Mouse (Mus musculus): ENCODE measurements at regions not wholly inside any gene's neighbourhood (a gene's known extent, or its start where the extent isn't known, plus 50 kb on each side); places are given as distances from the start of the nearest gene placed in this dataset.
A peak's percentile ranks its signal among the peaks of the same experiment; 100 is the strongest.

DNA sequence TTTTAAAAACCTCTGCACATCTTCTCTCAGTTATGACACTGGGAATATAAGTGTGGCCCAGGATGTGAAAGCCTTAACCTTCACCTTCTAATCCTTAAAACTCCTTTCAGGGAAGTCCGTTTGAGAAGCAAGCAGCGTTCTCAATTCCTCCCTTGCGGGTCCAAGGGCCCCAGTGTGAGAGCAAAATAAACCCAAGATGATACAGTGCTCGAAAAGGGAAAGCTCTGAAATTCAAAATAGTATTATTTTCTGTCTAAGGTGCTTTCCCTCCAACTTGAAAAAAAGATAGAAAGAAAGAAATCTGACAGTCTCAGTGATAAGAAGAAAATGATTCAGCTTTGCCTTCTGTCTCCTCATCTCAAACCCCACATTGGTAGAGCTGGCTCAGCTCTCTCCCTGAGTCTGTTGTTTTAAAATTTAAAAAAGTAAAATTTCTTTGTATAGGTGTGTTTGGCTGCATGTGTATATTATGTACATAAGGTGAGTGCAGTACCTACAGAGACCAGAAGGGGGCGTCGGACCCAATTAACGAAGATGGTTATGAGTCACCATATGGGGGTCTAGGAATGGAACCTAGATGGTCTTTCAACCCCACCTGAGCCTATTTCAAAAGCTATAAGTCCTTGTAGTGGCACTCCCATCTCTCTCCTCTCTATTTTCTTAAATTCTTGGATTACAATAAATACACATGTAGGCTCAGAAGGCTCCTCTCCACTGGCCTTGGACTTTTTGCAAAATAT, 222.3 kb upstream of the Spdye4c start:
- DNase-seq (ENCODE audit: low read depth), result no peak

DNA sequence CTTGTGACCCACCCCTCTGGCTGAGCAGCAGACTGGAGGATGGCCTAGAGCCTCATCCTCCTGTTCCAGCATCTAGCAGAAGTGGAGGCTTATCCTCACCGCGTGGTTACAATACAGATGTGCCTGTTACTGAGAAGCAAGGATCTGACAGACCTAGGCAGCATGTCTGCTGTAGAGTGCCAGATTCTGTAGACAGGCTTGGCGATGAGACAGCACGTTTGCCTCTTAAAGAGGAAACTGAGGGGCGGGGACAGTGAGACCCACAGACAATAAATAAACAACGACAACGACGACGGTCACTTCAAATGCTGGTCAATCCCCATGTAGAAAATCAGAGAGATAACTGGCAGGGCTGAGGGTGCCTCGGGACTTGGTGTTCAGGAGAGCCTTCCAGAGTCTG, 220.2 kb upstream of the Spdye4c start:
- DNase-seq (ENCODE audit: low read depth), result no peak

DNA sequence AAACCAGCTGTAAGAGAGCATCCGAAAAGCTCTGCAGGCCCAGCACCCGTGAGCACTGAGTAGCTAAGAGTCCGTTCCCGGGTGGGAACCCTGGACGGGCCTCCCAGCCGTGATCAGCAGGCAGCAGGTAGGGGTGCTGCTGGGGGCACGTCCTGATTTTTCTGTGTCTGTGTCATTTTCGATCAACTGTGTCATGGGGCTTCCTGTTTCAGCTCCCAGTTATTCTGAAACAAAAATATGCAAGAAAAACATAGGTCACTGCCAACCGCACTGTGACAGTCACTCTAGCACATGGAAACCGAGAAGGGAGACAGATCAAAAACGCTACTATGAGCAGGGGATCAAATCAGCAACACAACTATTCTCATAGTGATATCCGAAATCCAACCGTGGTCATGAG, 218.8 kb upstream of the Spdye4c start:
- DNase-seq (ENCODE audit: low read depth), result no peak

GRCm38 (mm10) chr2:128373363-128374252, 217.4 kb upstream of the Spdye4c start:
- peak; percentile 13 for DNase-seq (ENCODE audit: low read depth)

DNA sequence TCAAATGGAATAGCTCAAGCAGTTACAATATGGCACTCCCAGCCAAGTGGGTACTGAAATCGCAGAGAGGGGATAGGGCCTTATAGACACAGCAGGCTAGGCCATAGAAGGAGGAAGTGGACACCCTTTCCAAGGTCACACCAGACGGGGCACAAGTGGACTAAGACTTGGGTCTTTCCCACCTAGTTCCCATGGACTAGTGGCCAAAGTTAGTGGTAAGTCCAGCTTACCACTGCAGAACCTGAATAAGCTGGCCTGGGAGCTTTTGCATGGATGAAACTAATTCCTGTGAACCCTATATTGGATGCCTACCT, 216.8 kb upstream of the Spdye4c start:
- no peak for DNase-seq (ENCODE audit: low read depth)

DNA sequence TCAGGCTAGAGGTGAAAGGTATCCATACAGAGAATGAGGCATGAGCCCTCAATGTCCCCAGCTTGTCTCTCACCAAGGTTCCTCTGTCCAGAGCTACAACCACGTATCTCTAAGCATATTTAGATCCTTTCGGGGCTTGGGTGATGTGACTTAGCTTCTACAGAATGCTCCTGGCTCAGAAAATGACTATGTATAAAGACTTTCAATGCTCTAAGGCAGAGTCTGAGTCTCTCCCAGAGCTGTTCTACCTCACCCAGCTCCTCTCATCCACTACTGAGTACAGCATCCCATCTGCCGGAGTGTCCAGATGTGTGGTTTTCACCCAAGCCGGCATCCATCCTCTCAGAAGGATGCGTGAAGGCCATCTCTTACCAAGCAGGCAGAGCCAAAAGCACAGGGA, 216.1 kb upstream of the Spdye4c start:
- no peak for DNase-seq (ENCODE audit: low read depth)

- no peak for DNase-seq (ENCODE audit: low read depth)
Observed at GRCm38 (mm10) chr2:128375827-128376226, 215.2 kb upstream of the Spdye4c start.

DNA sequence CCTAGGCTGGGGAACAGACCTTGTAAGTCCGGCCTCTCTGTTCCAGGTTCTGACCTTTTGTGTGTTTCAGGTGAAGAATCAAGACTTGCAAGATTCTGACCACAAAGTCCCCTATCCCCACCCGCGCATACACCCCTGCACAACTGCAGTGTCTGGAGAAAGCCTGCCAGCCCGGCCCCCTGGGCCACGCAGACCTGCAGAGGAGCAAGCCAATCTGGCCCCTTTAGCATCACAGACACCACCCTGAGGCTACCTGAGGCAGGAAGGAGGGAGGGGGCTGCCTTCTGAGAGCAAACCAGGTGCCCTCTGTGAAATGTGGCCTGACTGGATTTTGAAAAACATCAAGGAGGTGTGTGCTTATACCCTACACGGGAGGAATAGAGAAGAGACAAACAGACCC, 213.8 kb upstream of the Spdye4c start:
- DNase-seq (ENCODE audit: low read depth), result no peak

GRCm38 (mm10) chr2:128377680-128378079, 213.3 kb upstream of the Spdye4c start:
- no peak for DNase-seq (ENCODE audit: low read depth)

DNA sequence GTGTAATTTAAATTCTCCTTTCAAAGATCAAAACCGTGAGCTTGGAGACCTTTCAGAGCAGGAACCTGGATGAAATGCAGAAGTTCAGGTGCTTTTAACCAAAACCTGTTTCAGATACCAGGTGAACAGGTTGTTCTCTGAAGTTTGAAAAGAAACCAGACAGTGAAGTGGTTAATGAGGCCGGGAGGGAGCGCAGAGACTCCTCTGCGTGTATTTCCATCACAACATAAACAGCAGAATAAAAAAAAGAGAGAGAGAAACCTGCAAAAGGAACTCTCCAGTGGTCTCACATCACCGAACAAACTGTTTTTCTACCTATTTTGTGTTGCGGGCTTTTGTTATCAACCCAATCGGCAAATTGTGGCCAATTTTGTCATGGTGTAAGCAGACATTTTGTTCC, 212.6 kb upstream of the Spdye4c start:
- no peak for DNase-seq (ENCODE audit: low read depth)

DNA sequence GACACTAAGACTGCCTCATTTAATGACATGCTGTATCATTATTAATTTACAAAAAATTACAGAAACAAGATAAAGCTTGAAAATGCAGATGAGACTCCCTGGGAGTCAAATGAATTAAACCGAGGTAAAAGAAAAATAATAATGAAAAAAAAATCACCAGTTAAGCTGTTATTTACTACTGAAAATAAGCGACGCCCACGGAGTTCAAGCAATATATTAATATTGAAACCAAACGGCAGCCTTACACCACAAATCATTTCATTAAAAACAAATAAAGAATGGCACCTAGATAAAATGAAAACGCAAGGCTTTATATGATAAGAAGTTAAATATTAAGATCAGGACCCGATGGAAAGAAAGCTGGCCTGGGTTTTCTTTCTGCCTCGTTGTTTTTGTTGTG, 211.9 kb upstream of the Spdye4c start:
- DNase-seq (ENCODE audit: low read depth), result no peak

DNA sequence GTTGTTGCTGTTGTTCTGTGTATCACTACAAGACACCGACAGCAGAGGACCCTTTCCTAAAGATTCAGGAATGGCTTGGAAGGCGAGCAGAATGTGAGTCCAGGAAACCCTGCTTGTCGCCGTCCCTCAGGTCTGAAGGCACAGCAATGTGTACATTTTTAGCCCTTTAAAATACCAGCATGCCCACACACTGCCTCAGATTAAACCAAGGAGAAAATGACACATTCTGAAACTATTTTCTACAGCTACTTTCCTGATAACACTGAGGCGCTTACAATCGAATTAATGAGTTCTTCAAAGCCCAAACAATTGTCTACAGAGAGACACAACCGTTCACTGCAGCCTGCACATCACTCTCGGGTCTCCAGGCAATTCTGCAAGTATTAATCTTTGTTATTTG, 211.5 kb upstream of the Spdye4c start:
- DNase-seq (ENCODE audit: low read depth), result no peak

DNA sequence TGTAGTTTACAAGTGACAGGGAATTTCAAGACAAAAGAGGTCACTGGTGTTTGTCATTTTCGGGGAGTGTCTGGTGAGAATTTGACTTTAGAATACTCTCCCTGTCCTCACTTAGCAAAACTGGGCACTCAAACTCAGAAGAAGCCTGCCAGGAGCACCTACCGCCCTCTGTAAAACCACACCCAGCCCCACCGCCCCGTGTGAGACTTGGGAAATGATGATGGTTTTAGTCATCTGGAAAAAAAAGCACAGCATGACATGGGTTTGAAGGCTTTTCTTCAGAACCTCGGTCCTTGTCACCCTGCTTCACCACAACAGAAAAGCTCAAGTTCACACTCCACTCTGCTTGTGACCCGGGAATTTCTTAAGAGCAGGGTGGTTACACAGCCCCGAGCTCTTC, 210.4 kb upstream of the Spdye4c start:
- peak; percentile 77 for DNase-seq (ENCODE audit: low read depth)

GRCm38 (mm10) chr2:128381684-128382205, 209.3 kb upstream of the Spdye4c start:
- no peak for DNase-seq (ENCODE audit: low read depth)

DNA sequence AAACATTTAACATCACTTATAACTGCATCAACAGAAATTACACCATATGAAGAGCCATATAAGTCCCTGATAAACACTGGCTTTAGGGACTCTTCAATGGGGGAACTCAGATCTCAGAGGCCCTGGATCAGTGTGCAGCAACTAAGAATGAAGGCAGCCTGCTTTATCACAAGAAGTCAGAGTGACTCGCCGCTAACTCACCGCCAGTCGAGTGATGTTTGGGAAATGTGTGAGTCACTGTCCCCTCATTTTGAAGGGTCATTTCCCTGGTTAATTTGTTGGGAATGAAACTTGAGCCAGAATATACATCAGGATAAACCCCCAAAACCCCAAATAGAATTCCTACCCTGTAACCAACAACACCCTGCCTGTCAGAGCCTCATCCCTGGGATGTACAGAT, 208.5 kb upstream of the Spdye4c start:
- peak; percentile 44 for DNase-seq (ENCODE audit: low read depth)

DNA sequence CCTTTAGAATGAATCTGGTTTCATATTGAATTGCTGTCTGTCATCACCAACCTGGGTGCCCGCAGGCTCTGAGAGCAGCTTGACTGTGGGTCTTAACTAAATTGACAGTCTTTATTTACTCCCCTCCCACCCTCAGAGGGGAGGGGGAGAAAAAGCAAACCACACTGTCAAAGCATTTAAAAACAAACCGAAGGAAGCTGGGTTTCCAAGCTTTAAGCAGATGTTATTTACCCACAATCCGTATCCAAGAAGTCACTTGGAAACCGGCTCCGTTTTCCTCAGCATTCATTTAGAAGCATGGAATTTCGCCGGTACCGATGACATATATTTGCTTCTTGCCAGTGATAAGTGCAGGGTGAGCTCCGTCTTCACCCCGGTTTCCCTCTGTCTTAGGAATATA, 206.4 kb upstream of the Spdye4c start:
- DNase-seq (ENCODE audit: low read depth), result no peak

DNA sequence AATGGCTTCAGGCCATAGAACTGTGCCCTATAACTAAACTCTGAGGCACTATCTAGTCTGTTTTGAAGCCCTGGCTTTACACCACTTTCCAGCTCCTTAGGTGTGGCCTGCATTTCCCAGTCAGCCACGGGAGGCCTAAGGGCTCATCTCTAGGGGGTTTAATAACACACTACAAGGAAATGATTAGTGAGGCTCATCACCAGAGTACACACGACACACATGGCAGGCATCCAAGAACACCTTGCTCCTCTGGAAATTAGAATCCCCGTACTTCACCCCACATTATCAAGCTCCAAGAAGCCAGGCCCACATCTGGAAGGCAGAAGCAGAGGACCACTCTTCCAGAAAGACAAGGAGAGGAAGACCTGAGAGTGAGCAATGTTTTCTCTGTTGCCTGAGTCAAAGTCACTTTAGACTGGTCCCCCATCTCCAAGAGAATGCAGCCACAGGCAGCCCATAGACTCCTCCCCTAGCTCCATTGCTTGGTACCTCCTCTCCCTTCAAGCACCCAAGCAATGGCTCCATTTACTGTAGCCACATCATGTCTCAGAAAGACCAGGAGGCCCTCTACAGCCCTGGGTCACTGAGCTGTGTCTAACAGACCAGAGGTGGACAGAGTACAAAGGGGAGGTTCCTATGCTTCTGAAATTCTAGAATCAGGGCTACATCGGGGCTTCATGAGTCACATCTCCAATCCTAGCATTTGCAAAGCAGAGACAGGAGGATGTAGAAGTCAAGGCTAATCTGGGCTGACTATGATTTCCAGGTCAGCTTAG, 204.0 kb upstream of the Spdye4c start:
- peak; percentile 44 for DNase-seq (ENCODE audit: low read depth)

- no peak for DNase-seq (ENCODE audit: low read depth)
Observed at GRCm38 (mm10) chr2:128387851-128388471, 203.0 kb upstream of the Spdye4c start.

DNA sequence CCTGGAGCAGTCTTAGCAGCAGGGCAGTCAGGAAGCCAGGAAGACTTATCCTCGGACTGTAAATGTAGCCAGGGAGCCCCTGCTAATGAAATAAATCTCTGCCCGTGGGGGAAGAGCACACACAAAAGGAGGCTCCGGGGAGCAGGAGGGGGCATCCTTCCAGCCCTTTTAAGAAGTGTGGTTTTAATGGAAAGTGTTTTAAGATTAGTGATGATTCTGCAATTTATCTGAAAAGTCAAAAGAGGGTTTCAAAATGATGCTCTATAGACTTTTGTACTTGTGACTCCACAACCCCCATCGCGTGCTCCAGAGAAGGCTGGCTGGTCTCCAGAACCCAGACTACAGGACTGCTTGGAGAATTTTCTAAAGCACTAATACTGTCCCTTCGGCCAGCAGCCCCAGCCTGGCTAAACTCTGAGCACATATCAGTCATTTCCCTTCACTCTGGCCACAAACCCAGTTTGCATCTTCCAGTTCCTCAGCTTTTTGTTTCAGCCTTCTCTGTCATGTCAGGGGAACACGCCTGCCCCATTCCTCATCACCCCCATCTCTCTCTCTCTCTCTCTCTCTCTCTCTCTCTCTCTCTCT, 202.0 kb upstream of the Spdye4c start:
- DNase-seq (ENCODE audit: low read depth), result peak; percentile 63

GRCm38 (mm10) chr2:128392344-128392743, 198.7 kb upstream of the Spdye4c start:
- DNase-seq (ENCODE audit: low read depth), result peak; percentile 85

DNA sequence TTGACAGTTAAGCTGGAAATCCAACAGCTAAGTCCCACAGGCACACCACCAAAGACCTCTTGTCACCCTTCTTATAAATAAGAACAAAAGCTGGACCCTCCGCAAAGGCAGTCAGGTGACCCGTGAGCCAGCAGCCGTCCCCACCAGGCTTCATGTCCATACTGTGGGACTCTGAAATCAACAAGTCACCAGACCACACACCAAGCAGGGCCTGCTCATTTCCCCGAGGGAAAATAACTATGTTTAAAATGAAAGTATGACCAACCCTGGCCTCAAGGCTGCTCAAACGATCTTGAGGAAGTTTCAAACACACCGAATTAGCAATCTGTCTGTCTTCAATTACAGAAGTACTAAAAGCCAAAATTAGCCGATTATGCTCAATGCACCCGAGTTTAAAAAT, 197.6 kb upstream of the Spdye4c start:
- DNase-seq (ENCODE audit: low read depth), result peak; percentile 59

DNA sequence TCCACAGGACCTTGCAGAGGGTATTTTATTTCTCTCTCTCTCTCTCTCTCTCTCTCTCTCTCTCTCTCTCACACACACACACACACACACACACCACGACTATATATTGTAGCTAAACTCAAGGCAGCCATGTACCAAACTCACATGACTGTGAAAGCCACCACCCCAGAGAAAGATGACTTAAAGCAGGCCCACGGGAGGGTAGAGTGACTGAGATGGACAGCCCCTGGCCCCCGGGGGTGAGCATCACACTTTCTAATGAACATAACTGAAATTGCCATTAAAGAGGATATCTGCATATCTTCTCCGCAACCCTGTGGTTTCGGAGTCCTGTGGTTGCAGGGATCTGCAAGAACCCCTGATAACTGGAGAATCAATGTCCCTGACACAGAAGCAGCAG, 197.1 kb upstream of the Spdye4c start:
- no peak for DNase-seq (ENCODE audit: low read depth)
